Comparison of ENCODE assay signal across 18 mouse cellular contexts in the genomic region with DNA sequence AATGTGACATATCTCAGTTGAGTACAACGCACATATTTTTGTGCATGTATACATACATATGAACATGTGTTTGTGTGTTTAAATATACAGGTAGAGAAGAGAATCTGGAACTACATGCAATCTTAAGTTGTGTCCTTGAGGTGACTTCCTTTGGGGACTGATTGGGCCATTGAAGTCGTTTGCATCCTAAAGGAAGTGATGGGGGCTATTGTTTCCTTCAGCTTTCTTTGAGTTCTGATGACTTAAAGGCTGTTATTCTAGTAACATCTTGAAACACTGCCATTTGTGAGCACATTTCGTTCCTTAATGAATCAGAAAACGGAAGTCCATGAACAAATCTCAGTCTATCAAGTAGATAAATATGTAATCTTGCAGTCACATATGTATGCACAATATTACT.
"Had no signal": no experiment of that assay in that cellular context is flagged by ENCODE, and none has a peak within 500 bp of the region (broad histone marks: within the 10 kb centered on the region; RNA-seq: fewer than 3 reads in every experiment).

No protein-coding gene starts in this region.

- H3K9me3 ChIP-seq: liver, embryonic 15.5 days; lung, embryonic 15.5 days; midbrain, embryonic 10.5 days; midbrain, embryonic 12.5 days; neural tube, embryonic 13.5 days; neural tube, embryonic 15.5 days had no signal

- H3K4me1 ChIP-seq: liver, embryonic 15.5 days; lung, embryonic 15.5 days had no signal

- H3K4me3 ChIP-seq: liver, embryonic 15.5 days; lung, embryonic 15.5 days; midbrain, embryonic 10.5 days; midbrain, embryonic 12.5 days; myocyte; neural tube, embryonic 13.5 days; neural tube, embryonic 15.5 days had no signal

- H3K36me3 ChIP-seq: liver, embryonic 15.5 days; lung, embryonic 15.5 days; midbrain, embryonic 10.5 days; midbrain, embryonic 12.5 days; neural tube, embryonic 13.5 days; neural tube, embryonic 15.5 days had no signal

- DNase-seq: liver, postnatal 0 days; lung, adult 2 months; lung, postnatal 10 days; lung, postnatal 4 days; midbrain, embryonic 14.5 days; retina, postnatal 1 day; right cerebral cortex, postnatal 14 days; thymus, adult 18-20 months; thymus, postnatal 14 days; thymus, postnatal 4 days had no signal

- ATAC-seq: liver, postnatal 0 days; midbrain, embryonic 16.5 days had no signal

- H3K4me2 ChIP-seq: liver, embryonic 15.5 days; lung, embryonic 15.5 days; midbrain, embryonic 12.5 days; neural tube, embryonic 13.5 days; neural tube, embryonic 15.5 days had no signal

- H3K27me3 ChIP-seq: liver, embryonic 15.5 days; lung, embryonic 15.5 days; midbrain, embryonic 12.5 days; neural tube, embryonic 13.5 days; neural tube, embryonic 15.5 days had no signal

- H3K27ac ChIP-seq: liver, embryonic 15.5 days; lung, embryonic 15.5 days; midbrain, embryonic 10.5 days; midbrain, embryonic 12.5 days; neural tube, embryonic 13.5 days; neural tube, embryonic 15.5 days had no signal

- H3K9ac ChIP-seq: liver, embryonic 15.5 days; liver, postnatal 0 days; lung, embryonic 15.5 days; midbrain, embryonic 12.5 days; neural tube, embryonic 13.5 days; neural tube, embryonic 15.5 days had no signal
